Mouse (Mus musculus): ENCODE results near the gene Cd81. TPM values are rescaled to one million over a fixed set of nuclear protein-coding genes. Genes with fewer than 3 reads are reported as not detected.

The Cd81 gene
- total RNA-seq (2021) = 100 to 1,000 TPM; 344 to 359 TPM

DNA sequence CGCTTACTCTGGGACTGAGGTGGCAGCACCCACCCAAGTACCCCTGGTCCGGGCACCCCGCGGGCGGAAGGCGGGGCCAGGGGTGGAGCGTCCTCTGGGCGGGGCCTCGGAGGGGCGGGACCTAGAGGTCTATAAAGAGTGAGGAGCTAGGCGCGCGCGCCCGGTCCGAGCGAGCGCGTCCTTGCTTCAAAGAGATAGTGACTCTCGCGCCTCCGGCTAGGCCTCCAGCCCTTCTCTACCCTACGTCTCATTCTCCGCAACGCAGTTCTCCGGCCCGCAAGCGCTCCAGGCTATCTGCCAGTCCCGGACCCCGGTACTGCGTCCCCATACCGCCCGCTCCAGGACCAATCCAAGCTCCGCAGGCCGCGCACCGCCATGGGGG lies at the start of gene Cd81:
Gene Cd81, plus strand, starts transcription at position 114 of the 382 bp plus-strand sequence.
- intact Hi-C loops (cut with DNase I) = loop anchor here (2.0 kb wide), 1 partner anchor 44 kb away; no protein-coding TSS in a partner anchor
- DNase-seq (ENCODE audit: extremely low spot score in 1 of 2, low spot score in 2 of 2) = peak; percentile 69 to 91

DNA sequence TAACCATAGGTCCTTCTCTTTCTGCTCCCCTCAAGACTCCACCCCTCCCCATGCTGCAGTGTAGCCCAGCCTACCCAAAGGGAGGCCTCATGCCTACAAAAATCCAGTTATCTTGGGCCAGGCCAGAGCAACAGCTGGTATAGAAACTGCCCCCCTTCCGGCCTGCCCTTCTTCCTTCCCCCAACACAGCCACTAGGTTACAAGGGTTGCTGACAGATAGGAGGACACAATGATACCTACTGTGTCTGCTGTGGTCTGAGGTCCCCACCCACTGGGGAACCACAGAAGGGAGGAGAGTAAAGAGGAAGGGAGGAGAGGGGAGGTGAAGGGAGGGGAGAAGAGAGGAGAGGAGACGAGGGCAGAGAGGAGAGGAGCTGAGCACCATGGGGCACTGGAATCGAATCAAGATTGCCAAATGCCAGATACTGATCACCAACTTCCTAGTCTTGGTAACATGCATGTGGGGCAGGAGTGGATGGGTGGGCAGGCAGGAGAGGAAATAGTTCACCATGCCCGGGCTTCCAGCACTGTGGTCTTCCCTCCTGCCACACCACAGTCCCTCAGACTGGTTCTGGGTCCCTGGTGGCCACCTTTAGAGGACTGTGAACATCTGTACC lies 47.7 kb upstream of the Cd81 start, which contains the start of gene Tspan32:
Gene Tspan32, plus strand, starts transcription at position 320 of the 617 bp plus-strand sequence.
- no peak for DNase-seq (ENCODE audit: extremely low spot score in 1 of 2, low spot score in 2 of 2)
- intact Hi-C loops (cut with DNase I) = no loop called here

DNA sequence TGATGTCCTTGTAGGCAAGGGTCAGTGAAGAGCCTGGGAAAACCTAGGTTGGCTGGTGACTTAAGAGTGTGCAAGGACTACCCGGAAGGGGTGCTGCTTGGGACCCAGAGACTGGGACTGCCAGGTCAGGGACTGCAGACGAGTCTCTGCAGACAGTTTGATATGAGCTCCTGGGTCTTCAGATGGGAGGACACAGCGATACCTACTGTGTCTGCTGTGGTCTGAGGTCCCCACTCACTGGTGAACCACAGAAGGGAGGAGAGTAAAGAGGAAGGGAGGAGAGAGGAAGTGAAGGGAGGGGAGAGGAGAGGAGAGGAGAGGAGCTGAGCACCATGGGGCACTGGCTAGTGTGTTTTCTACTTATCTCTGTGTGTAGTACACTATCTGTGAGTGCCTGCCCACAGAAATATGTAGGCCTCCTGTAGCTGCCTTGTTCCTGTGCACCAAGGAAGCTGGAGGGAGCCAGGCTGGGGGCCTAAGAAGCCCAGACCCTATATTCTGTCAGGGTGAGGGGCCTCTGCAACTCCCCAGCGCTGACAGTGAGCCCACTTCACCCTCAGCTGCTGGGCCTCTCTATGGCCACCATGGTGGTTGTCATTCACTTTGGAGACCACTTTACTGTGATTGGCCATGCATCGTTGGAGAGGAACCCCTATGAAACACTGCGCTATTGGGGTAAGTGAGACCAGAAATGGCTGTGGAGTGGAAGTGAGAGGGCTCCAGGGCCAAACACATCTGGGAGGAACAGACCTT lies 47.0 kb upstream of the Cd81 start:
- DNase-seq (ENCODE audit: extremely low spot score in 1 of 2, low spot score in 2 of 2) = no peak
- intact Hi-C loops (cut with DNase I) = no loop called here

DNA sequence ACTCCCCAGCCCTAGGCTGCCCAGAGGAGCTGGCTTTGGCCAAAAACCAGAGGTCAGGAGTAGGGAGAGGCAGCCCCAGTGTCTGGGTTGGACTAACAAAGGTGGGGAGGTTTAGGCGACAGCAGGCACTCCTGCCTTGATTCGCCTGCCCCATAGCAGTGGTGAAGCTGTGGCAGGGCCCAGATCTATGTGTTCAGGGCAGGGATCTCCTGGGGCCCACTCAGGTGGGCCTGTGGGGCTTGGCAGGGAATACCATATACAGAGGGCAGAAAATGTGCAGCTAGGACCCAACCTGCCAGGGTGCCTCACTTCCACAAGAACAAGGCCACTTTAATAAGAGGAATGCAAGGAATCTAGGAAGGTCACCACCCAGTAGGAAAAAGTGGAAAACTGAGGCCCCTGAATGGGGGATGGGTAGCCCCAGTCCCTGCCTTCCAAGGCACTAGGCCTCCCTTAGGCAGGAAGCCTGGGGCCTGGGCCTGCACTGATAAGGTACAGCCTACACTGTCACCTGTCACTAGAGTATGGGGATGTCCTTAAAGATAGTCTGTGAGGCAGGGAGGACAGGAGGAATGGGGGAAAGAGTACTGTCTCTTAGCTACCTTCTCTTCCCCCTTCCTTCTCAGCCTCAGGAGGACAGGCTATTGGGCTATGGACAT lies 46.3 kb upstream of the Cd81 start:
- DNase-seq (ENCODE audit: extremely low spot score in 1 of 2, low spot score in 2 of 2) = no peak
- intact Hi-C loops (cut with DNase I) = no loop called here

DNA sequence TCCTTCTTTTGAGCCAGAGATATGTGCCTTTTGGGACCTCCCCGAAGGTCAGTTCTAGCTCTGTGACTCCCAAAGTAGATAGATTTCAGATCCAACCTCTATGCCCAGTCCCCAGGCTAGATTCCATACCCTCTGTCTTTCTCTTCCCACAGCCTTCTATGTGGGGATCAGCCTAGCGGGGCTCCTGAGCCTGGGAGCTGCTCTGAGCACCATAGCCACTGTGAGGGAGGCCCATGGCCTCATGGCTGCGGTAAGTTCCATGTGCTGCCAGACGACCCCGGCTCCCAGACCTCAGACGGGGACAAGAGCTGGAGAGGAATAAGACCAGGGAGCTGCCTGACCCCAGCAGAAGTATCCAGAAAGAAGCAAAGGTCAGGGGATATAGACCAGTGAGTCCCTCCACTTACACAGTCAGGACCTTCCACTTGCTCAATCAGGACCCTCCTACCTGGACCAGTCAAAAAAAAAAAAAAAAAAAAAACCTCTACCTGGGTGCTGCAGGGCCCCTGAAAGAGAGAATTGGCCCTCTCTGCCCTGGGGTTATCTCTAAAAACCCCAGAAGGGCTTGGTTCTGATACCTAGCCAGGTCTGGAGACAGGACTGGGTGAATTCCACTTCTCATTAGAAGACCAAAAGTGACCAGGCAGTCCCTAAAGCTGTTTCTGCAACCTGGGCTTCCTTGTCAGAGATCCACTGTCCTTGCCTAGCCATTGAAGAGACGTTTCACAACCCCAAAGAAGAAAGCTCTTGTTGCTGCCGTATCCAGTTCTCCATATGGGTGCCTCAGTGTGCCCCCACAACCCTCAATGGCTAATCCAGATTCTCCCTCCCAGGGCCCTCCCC lies 45.6 kb upstream of the Cd81 start:
- DNase-seq (ENCODE audit: extremely low spot score in 1 of 2, low spot score in 2 of 2) = no peak
- intact Hi-C loops (cut with DNase I) = no loop called here

DNA sequence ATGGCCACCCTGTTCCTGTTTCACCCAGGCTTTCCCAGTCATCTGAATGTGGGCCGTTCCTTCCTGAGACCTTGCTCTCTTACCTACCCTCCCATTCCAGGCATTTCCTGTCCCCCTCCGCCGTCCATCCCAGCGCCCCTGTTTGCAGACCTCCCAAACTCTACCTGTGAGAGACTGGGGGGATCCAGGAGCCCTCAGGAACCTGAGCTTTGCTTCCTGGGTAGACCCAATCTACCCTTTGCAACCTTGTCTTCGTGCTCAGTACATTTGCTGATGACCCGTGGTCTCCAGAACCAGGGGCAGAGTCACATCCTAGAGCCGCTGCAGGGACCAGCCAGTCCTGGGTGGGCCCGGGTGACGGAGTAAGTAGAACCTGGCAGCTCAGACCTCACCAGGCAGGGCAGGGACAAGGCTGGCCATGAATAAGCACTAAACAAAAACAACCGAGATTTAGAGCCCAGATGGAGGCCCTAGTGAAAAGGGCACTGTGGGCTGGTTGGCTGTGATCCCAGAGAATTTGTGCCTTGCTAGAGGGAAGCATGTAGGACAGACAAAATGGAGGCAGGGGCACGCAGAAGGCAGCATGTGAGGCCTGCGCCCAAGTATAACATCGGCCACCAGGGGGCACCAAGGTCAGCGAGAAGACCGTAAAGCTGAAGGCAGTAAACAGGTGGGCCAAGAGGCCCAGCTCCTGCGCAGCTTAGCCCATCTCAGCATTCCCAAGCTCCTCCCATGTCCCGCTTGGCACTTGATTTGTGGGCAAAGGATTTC lies 44.8 kb upstream of the Cd81 start:
- intact Hi-C loops (cut with DNase I) = loop anchor here (2.0 kb wide), 2 partner anchors 45 to 77 kb away; partner anchors contain the start of gene Cd81
- peak; percentile 91 to 94 for DNase-seq (ENCODE audit: extremely low spot score in 1 of 2, low spot score in 2 of 2)

DNA sequence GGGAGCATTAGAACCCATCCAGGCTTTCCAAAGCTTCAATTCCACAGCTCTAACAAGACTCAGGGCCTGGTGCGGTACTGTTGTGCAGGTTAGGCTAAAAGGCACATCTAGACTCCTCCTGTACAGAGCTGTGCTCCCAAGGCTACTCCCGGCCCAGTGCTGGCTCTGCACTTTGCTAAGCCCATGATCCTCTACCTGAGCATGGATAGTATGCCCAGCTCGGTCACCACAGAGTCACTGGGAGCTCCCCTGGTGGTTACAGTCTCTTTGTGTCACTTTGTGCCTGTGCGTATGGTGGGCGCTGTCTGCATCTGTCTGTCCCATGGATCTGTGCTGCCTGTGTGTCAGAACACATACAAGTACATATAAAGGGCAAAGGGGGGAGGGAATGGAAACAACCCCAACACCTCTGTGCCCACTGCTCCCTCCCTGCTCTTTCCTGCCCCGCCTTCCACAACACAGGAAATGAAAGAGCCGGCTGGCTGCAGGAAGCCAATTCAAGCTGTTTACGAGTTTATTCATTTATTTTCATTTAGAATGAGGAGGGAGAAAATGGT lies 44.1 kb upstream of the Cd81 start:
- intact Hi-C loops (cut with DNase I) = loop anchor here (2.0 kb wide), 2 partner anchors 44 to 76 kb away; partner anchors contain the start of gene Cd81
- DNase-seq (ENCODE audit: extremely low spot score in 1 of 2, low spot score in 2 of 2) = peak in 1 of 2 experiments; percentile 72

DNA sequence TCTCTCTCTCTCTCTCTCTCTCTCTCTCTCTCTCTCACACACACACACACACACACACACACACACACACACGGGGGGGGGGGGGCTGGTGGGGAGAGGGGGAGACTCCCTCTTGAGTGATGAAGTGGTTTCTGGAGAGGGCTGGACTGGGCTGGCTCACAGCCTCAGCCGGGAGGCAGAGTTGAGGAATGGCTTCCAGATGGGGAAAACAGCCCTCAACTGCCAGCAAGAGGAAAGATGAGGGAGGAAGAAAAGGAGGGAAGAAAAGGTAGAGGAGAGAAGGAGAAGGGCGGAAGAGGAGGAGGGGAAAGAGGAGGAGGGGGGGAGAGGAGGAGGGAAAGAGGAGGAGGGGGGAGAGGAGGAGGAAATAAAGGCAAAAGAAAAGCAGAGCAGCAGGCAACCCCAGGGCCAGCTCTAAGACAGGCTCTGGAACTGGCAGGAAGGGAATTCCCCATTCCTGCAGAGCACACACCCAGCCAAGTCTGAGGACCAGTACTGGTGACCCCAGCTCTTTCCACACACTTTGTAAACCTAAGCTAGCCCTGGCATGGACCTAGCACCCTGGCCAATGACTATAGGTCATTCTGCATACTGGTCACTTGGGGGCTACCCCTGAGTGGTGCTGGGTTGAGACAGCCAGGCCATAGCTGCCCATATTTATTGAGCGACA lies 43.4 kb upstream of the Cd81 start:
- peak in 1 of 2 experiments; percentile 53 for DNase-seq (ENCODE audit: extremely low spot score in 1 of 2, low spot score in 2 of 2)
- intact Hi-C loops (cut with DNase I) = loop anchor here (2.0 kb wide), 2 partner anchors 44 to 76 kb away; partner anchors contain the start of gene Cd81

DNA sequence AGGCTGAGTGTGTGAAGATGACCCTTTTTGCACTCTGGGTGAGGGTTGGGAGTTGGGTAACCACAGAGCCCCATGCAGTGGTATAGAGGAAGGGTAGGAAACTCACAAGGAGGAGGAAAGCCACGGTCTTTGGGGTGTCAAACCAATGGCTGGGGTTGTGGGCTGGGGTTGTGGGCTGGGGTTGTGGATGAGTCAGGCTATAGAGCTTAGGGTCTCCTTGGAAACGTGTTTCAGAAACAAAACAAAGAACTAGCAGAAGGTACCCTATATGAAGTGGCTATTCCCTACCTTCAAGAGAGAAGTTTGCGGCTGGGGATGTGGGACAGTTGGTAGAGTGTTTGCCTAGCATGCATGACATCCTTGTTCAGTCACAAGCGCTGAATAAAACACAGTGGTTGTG lies 42.5 kb upstream of the Cd81 start:
- intact Hi-C loops (cut with DNase I) = loop anchor here (2.0 kb wide), 2 partner anchors 43 to 75 kb away; partner anchors contain the start of gene Cd81
- DNase-seq (ENCODE audit: extremely low spot score in 1 of 2, low spot score in 2 of 2) = no peak

DNA sequence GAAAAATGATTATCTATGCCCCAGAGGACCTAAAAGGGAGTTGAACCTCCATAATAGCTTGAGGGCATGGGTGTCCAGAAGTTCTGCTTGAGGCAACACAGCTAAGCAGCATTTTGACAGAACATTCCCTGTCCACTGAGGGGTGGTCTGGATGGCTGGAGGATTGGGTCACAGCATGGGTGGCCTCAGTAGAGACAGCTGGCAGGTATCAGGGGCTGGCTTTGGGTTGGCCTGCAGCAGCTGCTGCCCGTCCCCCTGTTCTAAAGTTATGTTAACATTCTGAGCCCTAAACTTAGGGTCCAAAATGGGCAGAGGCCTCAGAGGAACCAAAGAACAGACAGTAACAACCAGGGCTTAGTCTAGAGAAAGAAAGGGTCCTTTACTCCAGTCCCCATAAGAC lies 41.3 kb upstream of the Cd81 start:
- no peak for DNase-seq (ENCODE audit: extremely low spot score in 1 of 2, low spot score in 2 of 2)
- intact Hi-C loops (cut with DNase I) = no loop called here

DNA sequence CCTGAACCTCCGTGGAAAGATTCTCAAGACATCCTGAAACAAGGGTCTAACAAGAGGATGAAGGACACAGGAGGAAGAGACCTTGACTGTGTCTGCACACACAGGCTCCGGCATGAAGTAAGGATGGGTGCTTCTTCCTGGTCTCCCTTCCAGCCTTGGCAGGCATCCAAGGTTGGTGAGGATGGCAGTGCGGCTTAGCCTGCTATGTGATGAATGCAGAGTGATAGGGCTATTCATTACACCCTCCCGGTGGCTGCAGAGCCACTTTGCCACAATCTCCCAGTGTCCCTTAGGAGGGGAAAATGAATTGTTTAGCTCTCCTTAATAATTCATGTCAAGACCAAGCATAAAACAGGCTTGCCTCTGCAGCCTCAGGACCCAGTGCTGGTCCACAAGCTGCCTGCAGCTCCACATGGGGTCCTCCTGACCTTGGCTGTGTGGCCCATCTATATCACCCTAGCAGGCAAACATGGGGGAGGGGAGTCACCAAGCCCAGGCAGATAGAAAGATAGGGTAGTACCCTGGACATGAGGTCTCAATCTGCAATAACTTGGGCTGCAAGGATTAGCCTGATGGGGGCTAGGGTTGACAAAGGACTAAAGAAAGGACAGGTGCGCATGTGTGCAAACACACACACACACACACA lies 40.2 kb upstream of the Cd81 start:
- peak in 1 of 2 experiments; percentile 57 for DNase-seq (ENCODE audit: extremely low spot score in 1 of 2, low spot score in 2 of 2)
- intact Hi-C loops (cut with DNase I) = no loop called here

DNA sequence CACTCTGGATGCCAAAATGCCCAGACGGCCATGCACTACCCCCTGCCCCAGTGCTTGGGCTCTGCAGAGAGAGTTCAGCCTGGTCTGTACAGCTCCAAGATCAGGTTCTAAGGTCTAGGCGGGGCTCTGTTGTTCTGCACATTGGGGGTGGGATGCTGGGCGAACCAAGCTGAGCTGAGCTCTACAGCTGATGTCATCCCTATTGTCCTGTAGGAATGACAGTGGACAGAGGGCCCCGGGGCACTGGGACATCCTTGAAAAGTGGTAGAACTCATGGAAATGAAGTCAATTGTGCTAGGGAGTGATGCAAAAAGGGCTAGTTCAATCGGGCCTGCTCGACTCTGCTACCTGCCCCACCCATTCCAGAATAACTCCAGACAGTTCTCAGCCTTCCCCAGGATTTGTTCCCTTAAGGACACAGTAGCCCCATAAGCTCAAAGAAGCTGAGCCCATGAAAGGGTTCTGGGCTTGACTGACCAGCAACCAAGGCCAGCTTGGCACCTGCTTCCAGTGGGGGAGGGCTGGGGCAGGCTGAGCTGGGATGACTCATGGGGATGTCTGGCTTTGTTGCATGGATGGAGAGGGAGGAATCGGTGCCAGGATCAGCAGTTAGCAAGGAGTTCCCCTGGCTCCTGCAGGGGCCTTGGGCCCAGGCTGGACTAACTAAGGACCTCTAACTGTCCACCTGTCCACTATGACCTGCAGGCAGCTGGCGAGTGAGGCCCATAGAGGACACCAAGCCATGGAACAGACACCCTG lies 38.9 kb upstream of the Cd81 start:
- intact Hi-C loops (cut with DNase I) = no loop called here
- peak in 1 of 2 experiments; percentile 66 for DNase-seq (ENCODE audit: extremely low spot score in 1 of 2, low spot score in 2 of 2)

DNA sequence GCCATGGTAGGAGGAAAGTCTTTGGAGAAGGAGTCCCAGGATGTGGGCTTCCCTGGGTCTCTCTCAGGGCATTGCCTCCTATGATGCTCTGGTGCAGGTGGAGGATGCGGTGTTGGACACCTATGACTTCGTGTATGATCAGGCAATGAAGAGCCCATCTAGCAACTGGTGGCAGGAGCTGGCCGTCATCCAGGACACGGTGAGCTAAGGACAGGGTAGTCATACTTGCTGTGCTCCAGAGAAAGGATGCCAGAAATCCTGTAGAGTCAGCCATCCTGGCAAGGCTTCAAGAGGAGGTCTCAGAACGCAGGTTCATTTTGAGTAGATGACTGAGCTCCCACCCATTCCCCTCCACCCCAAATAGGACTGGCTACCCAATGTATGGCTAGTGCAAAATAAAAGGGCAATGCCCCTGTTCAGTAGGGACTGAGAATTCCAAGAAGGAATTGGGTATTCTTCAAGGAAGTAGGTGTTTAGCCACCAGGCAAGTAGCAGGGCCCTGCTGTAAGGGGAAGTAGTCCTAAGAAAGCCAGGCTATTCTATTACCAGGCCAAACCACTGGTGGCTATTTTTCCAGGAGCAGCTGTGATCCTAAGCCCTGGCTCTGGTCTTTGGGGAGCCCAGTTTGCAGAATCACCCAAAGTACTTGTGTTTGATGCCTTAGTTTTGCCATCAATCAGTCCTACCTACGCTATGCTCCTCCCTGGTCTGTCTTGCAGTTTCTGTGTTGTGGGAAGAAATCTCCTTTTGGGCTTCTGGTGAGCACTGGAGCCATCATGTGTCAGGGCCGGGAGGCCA lies 37.5 kb upstream of the Cd81 start:
- intact Hi-C loops (cut with DNase I) = no loop called here
- DNase-seq (ENCODE audit: extremely low spot score in 1 of 2, low spot score in 2 of 2) = peak in 1 of 2 experiments; percentile 61

DNA sequence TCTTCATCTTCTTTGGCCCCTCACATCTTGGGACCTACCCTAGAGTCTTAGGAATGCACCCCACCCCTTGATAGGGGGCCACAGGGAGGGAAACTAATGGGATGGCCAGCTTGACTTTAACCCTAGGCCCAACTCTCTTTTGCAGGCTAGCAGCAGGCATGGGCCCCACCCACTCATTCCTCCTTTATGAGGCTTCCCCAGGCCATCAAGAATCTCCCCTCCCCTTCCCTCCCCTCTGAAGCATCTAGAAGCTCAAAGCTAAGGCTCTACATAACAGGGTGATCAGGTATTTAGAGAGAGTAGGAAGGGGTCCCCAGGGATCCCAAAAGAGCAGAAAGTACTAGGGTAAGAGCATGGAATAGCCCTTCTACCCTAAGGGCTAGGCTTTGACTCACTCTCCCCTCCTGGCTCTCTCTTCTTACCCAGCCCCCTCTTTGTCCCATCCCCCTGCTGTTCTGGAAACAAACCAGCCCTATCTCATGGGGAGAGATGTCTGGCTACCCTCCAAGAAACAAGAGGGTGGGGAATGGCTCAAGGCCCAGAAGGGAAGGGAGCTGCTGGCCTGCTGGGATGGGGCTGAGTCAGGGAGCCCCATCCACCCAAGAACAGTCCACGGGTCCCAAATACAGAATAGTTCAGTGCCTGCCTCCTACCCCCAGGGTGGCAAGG lies 36.6 kb upstream of the Cd81 start:
- intact Hi-C loops (cut with DNase I) = no loop called here
- DNase-seq (ENCODE audit: extremely low spot score in 1 of 2, low spot score in 2 of 2) = peak; percentile 43 to 79
